Mouse (Mus musculus) limb, embryonic 11.5 days (tissue): ENCODE results near the gene Klhl24. TPM values are rescaled to one million over a fixed set of nuclear protein-coding genes. Genes with fewer than 3 reads are reported as not detected.

Experiments used
- ATAC-seq: fragments of 200-750 bp; cut with Nextera tagmentation; 2 replicates; pipeline ENCODE4 v1.8.0; 2017; ENCODE audit warnings: low read depth; ENCODE audit not compliant: insufficient number of reproducible peaks, low FRiP score, low TSS enrichment
- DNase-seq: peaks from one replicate; pipeline ENCODE4 v3.0.0-alpha.2; 2015; ENCODE audit warnings: low spot score
- H3K27ac ChIP-seq: fragments of 300-500 bp; sonication (generic); replicated peaks from 2 replicates; pipeline ENCODE4 v1.5.1; 2014; ENCODE audit warnings: low read depth, mild to moderate bottlenecking, low read length
- H3K27me3 ChIP-seq: fragments of 300-500 bp; sonication (generic); 2 replicates; pipeline ENCODE4 v1.6.1; 2014; ENCODE audit warnings: mild to moderate bottlenecking, low read length, mixed read lengths; ENCODE audit not compliant: control insufficient read depth, insufficient read depth
- H3K36me3 ChIP-seq: fragments of 300-500 bp; sonication (generic); 2 replicates; pipeline ENCODE4 v1.6.1; 2014; ENCODE audit warnings: mild to moderate bottlenecking, low read length, moderate library complexity, mixed read lengths; ENCODE audit not compliant: control insufficient read depth, insufficient read depth
- H3K4me1 ChIP-seq: fragments of 300-500 bp; sonication (generic); 2 replicates; pipeline ENCODE4 v1.6.1; 2014; ENCODE audit warnings: low read length, mixed read lengths; ENCODE audit not compliant: control insufficient read depth, insufficient read depth
- H3K4me2 ChIP-seq: fragments of 300-500 bp; sonication (generic); 2 replicates; pipeline ENCODE4 v1.6.1; 2014; ENCODE audit warnings: low read depth, mild to moderate bottlenecking, moderate library complexity; ENCODE audit not compliant: severe bottlenecking
- H3K4me3 ChIP-seq: fragments of 300-500 bp; sonication (generic); 2 replicates; pipeline ENCODE4 v1.5.1; 2014; ENCODE audit warnings: low read depth, low read length
- H3K9ac ChIP-seq: fragments of 300-500 bp; sonication (generic); 2 replicates; pipeline ENCODE4 v1.6.1; 2014; ENCODE audit warnings: mild to moderate bottlenecking, low read length
- H3K9me3 ChIP-seq: fragments of 300-500 bp; sonication (generic); 2 replicates; pipeline ENCODE4 v1.6.1; 2016; ENCODE audit warnings: low read length; ENCODE audit not compliant: control insufficient read depth
- WGBS: fragments of 180-500 bp; shearing (Covaris S2); extraction: QIAGEN DNeasy Blood & Tissue Kit; methylation state at CpG from one replicate; pipeline ENCODE4 v1.1.7; 2014; 5-methylcytosine and 5-hydroxymethylcytosine counted together
- polyA plus RNA-seq: library from polyadenylated mRNA; unstranded; fragments of >200 nt; fragmentation: Nextera tagmentation; extraction: Ambion mirVana; gene quantifications from 2 replicates; pipeline ENCODE4 v1.2.1, GENCODE M21; 2014

Klhl24 gene
- polyA plus RNA-seq, 1 experiment from 2014 or later: 30.1 TPM

DNA sequence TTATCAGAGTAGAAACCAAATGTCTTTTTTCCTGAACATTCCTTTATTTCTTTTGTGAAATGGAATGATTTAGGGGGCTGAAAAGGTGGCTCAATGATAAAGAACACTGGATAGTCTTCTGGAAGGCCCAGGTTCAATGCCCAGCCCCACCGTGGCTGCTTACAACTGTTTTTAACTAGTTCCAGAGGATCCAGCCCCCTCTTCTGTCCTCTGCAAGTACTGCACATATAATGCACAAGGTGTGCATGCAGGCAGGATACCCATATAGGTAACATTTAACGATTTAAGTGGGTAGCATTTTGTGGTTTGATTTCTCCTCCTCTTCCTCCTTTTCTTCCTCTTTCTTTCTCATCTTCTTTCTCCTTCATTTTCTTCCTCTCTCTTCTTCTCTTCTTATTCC is 62.8 kb downstream of the Klhl24 start:
- peaks cover 27% of the 10 kb centered on the region for H3K36me3 ChIP-seq
- no peak overlapping the region for H3K4me3 ChIP-seq
- no peak overlapping the region for H3K27ac ChIP-seq
- ATAC-seq (no peak), DNase-seq (no peak)
- no peak overlapping the region for H3K4me2 ChIP-seq
- 88% methylated on average over 2 of the region's 2 CpGs for WGBS
- H3K27me3 ChIP-seq: no peaks in the 10 kb centered on the region
- H3K9me3 ChIP-seq: no peaks in the 10 kb centered on the region
- no peak overlapping the region for H3K9ac ChIP-seq
- no peaks in the 10 kb centered on the region for H3K4me1 ChIP-seq

DNA sequence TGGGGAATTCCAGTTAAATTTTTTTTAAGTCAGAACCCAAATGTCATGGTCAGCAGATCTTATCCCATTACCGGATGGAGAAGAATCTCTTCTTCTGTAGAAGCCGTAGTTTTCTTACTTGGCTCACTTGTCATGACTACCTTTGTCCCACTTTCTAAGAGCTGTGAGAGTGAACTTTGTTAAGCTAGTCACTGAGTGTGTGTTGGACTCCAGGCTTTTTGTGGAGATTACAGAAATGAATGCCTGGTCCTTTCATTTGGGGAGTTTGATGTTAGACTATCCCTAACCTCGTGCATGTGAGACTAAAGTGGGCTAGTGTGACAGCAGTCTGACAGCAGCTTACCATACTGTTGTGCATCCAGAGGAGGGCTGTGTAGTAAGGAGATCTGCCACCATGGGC is 71.7 kb downstream of the Klhl24 start:
- Histone ChIP-seq H3K27me3 (no peaks in the 10 kb centered on the region), H3K9me3 (no peaks in the 10 kb centered on the region), H3K4me2 (no peak overlapping the region), H3K36me3 (peaks cover 32% of the 10 kb centered on the region), H3K27ac (no peak overlapping the region), H3K9ac (no peak overlapping the region), H3K4me1 (no peaks in the 10 kb centered on the region), H3K4me3 (no peak overlapping the region)
- DNase-seq (no peak), ATAC-seq (no peak)
- WGBS: 89% methylated on average over 3 of the region's 3 CpGs

DNA sequence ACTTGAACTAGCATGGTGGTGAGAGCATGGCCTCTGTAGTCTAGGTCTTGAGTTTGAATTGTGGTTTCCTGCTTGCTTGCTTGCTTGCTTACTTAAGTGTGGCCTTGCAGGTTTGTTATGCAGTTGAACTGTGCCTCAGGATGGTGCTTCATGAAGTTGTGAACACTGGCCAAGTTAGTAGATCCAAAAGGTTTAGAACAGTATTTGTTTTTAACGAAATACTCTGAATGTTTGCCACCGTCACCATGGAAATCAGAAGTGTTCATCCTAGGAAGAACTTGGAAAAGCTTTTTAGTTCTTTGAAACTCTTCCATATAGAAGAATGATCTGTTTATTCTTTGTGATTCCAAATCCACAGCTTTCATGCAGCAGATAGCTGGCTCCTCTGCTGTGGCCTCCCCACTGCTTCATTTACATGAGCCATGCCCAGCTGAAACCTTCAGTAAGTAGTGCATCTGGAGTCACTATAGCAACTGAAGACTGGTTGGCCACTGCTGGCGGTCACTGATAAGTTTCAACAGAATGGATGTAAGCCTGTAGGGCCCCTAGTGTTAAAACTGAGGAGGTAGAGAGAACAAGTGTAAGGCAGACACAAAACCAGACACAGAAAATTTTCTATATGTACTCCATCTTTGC is 72.2 kb downstream of the Klhl24 start:
- 87% methylated on average over 3 of the region's 3 CpGs for WGBS
- H3K27ac ChIP-seq: no peak overlapping the region
- no peaks in the 10 kb centered on the region for H3K27me3 ChIP-seq
- no peaks in the 10 kb centered on the region for H3K4me1 ChIP-seq
- no peaks in the 10 kb centered on the region for H3K9me3 ChIP-seq
- H3K36me3 ChIP-seq: peaks cover 34% of the 10 kb centered on the region
- H3K4me3 ChIP-seq: no peak overlapping the region
- no peak overlapping the region for H3K9ac ChIP-seq
- ATAC-seq (no peak), DNase-seq (no peak)
- H3K4me2 ChIP-seq: no peak overlapping the region

Other genes with a start within 250 kb of the Klhl24 start
- gene Klhl6, start 114.5 kb upstream of the Klhl24 start, polyA plus RNA-seq: 4.6 and 5.0 TPM in 2 replicates
- gene Yeats2, start 43.5 kb downstream of the Klhl24 start, polyA plus RNA-seq: 48.5 and 58.3 TPM in 2 replicates
- 0.72 and 0.92 TPM in 2 replicates for gene Map6d1, start 143.8 kb downstream of the Klhl24 start, polyA plus RNA-seq
- gene Parl, start 204.8 kb downstream of the Klhl24 start, polyA plus RNA-seq: 109 TPM in 2 replicates
- not detected in 2 replicates for gene Cyp2ab1, start 227.9 kb downstream of the Klhl24 start, polyA plus RNA-seq